Mouse (Mus musculus): ENCODE measurements around the gene Smdt1.
"Not testable (repeated sequence)": the region's sequence is repeated elsewhere in the genome, so short reads cannot be mapped to it uniquely, and the experiment has no call there.

The Smdt1 gene

DNA sequence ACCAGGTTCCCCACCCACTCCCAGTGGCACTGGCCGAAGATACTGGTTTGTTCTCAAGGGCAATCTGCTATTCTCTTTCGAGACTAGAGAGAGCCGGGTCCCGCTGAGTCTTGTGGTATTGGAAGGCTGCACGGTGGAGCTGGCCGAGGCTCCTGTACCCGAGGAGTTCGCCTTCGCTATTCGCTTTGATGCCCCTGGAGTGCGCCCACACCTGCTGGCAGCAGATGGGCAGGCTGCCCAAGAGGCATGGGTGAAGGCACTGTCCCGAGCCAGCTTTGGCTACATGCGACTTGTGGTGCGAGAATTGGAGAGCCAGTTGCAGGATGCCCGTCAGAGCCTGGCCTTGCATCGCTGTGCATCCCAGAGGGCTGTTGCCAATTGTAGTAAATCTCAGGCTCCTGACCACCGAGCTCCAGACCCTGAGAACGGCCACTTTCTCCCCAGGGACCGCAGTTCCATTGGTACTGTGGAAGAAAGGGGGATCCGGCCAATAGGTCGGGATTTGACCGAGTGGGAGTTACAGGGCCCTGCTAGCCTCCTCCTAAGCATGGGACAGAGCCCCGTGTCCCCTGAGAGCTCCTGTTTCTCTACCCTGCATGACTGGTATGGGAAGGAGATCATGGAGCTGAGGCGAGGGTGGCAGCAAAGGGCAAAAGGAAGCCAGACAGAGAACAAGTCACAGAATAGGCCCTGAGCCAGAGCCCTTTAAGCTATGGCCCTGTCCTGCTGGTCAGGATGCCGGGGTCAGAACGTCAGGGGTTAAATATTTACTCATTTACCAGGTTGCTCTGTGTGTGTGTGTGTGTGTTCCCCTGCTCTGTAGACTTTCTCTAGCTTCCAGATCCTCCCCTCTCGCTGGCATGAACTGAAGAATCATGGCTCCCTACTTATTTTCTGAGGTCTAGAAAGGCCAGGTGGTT lies 4.9 kb downstream of the Smdt1 start:
- no peak for DNase-seq

DNA sequence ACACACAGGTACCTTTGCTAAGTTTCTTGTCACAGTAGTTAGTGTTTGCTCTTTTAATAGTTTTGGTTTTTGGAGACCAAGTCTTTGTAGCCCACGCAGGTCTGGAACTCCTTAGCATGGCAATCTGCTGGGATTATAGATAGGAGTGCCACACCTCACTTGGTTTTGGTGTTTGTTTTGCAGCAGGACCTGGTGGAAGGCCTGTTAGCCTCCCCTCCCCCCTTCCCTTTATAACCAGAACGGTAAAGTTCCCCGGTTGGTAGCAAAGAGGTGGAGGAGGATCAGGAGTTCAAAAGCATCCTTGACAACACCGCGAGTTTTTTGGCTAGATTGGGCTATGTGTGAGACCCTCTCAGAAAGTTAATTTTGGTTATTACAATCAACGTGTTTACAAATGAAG lies 6.2 kb downstream of the Smdt1 start:
- DNase-seq = no peak

GRCm38 (mm10) chr15:82345820-82346470 lies 7.2 kb downstream of the Smdt1 start:
- peak; percentile 98 to 99 for DNase-seq

DNA sequence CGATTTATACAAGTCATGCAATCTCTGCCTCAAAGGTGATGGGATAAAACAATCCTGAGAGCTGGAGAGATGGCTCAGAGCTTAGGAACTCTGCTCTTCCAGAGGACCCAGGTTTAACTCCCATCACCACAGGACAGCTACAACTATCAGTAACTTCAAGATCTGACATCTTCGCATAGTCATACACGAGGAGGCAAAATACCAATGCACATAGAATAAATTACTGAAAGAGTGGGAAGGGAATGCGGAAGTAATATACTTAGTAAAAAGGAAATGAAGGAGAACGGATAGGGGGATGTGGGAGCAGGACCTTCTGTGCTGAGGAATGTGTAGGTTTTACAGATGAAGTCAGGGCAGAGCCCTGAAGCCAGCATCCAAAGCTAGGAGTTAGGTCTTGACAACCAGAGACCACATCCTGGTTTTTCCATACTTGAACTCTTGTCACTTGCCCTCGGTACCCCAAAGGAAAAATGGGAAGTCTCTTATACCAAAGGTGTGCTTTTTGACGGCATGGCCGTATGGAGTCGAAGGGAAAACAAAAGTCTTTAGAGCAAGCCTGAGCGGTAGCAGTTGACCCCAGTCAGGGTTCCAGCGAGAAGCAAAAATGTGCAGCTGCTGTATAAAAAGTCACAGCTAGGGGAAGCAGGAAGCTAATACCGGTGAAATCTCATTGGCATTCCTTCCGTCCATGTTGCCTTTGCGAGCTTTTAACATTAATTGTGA lies 8.0 kb downstream of the Smdt1 start:
- DNase-seq = no peak

DNA sequence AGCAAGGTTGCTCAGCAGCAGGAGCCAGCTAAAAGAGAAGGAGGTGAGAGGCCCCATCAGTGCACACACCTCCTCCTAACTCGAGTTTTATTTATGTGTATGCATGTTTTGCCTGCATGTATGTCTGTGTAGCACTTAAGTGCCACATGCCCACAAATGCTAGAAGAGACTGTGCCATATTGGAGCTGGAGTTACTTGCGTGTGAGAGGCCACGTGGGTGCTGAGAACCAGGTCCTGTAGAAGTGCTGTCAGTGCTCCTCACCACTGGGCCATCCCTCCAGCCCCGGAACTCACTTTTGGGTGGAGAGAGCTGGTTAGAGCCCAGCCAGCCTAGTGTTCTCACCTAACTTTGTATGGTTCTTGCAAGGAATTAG lies 8.5 kb downstream of the Smdt1 start:
- no peak for DNase-seq

- no peak for DNase-seq
These were observed 9.1 kb downstream of the Smdt1 start for GRCm38 (mm10) chr15:82347852-82348251.

- DNase-seq = no peak
These were observed 9.7 kb downstream of the Smdt1 start for GRCm38 (mm10) chr15:82348258-82348998.

GRCm38 (mm10) chr15:82348999-82349341 lies 10.2 kb downstream of the Smdt1 start:
- DNase-seq = no peak

DNA sequence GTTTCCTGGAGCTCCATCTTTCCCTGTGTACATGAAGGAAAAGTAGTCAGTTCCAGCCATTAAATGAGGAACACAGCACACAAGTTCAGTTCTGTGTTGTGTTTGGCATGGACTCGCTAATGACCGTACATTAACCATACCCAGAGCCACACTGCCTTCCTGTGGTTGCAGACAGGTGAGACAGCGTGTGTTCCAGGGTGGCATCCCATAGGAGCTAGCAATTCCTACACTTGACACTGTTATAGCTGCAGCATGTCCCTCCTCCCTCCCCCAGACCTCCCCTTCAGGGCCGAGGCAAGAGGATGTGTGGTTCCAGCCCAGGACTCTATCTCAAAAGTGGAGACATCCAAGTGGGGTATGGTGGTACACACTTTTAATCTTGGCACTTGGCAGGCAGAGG lies 11.6 kb downstream of the Smdt1 start:
- DNase-seq = no peak

GRCm38 (mm10) chr15:82351480-82351879 lies 12.7 kb downstream of the Smdt1 start:
- no peak for DNase-seq

- DNase-seq = no peak
These were observed 14.5 kb downstream of the Smdt1 start for GRCm38 (mm10) chr15:82353078-82353744.

- no peak for DNase-seq
These were observed 15.0 kb downstream of the Smdt1 start for GRCm38 (mm10) chr15:82353745-82354113.

DNA sequence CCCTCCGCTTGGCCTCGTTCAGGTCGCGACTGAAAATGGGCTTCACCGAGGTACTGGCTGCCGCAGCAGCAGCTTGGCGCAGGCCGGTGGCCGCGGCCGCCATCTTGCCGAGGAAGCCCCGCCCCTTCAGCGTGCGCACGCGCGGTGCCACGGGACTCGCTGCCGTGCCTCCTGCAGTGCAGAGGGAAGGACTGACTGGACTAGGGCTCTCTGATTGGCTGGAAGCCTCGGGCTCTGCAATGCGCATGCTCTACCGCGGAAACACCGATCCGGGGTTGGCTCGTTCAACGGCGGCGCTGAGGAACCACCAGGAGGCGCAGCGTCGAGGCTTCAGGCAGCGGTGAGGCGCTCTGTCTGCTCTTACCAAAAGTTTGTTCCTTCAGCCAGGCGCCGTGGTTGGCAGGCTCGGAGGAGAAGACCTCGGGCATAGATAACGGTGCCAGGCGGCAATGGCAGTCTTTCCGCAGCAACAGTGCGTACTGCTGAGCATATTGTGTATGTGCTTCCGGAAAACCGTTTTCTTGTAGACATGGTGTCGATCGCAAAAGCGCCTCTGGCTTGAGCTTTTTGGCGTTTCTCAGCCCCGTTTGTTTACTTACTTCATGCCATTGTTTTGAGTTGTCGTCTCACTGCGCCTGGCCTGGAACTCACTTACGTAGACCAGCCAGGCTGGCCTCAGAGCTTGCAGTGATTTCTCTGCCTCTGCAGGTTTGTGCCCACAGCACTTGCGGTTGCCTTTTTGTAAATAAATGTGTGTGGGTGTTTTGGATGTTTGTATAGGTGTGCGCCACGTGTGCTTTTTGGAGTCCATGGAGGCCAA lies 15.6 kb downstream of the Smdt1 start, which contains the start of gene Ndufa6:
TSS of gene Ndufa6 (minus strand) at position 197 of the 820 bp plus-strand sequence.
- DNase-seq = peak; percentile 99 to 100

- DNase-seq = no peak
These were observed 19.9 kb downstream of the Smdt1 start for GRCm38 (mm10) chr15:82358431-82359260.

DNA sequence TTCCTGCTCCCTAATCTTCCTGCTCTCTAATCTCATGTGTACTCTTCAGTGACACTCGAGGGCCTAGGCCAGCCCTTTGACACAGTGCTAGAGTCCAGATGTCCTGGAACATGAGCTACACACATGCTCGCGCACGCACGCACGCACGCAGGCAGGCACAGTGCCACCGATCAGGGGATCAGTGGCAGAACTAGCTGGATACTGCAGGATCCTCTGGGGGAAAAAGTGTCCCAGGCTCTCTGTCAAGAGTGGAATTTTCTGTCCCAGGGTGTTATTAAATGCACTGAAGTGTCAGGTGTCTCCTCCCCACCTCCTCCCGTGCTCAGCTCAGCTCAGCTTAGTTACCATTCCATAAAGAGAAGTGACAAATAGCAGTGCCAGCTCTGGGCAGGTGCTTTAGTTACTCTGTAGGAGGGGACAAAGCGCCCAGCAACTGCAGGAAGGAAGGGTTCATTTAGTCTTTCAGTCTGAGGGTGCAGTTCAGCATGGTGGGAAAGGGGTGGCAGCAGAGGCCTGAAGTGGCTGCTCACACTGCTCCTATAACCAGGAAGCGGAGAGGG lies 22.8 kb downstream of the Smdt1 start:
- DNase-seq = no peak

GRCm38 (mm10) chr15:82362234-82362633 lies 23.5 kb downstream of the Smdt1 start:
- DNase-seq = no peak

- DNase-seq = not testable (repeated sequence)
These were observed 25.0 kb downstream of the Smdt1 start for GRCm38 (mm10) chr15:82363801-82364200.

DNA sequence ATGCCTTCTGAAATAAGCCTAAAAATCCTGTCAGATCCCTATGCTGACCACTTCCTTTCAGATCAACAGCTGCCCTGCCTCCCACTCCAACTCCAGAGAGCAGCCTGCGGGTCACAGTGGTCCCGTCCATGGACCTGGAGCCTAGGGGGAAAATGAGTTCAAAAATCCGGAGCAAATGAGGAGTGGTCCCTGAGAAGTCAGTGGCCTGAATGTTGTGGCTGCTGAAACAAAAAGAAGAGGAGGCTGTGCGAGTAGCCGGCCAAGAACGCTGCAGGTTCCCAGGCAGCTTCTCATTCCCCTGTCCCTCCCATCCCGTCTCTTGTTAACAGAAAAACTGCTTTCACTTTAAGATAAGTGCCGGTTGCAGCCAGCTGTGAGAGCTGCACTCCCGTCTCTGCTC lies 25.8 kb downstream of the Smdt1 start:
- DNase-seq = not testable (repeated sequence)

DNA sequence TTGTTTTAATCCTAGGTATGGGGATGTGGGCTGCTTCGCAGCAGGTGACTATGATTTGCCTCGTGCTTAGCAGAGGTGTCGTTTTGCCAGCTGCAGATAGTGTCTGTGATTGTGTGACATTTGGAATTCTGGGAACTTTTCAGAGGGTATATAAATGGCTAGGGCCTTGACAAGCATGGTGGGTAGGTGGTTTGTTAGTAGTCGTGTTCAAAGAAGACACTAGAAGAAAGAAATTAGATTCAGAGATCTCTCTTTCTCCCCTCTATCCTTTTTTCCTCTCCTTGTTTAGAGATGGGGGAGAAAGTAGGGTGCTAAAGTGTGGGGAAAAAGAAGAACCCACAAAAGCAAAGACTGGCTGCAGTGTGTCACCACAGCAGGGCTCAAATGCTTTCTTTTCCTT lies 29.4 kb downstream of the Smdt1 start:
- DNase-seq = no peak

GRCm38 (mm10) chr15:82368851-82369250 lies 30.1 kb downstream of the Smdt1 start:
- DNase-seq = no peak
